Mouse (Mus musculus): Measurements from ENCODE around the gene Wee2. TPM values are rescaled to one million over a fixed set of nuclear protein-coding genes. Genes with fewer than 3 reads are reported as not detected.

Wee2 gene
- polyA plus RNA-seq (2017; shearing (Covaris generic)), result not detected

GRCm38 (mm10) chr6:40438936-40439335, at the start of gene Wee2:
TSS of gene Wee2 (plus strand) at chr6:40439088.

GRCm38 (mm10) chr6:40436047-40436483, 2.8 kb upstream of the Wee2 start, which contains the start of gene E330009J07Rik:
TSS of gene E330009J07Rik (minus strand) at chr6:40436135.

GRCm38 (mm10) chr6:40470916-40471719, 32.2 kb downstream of the Wee2 start, which contains the start of gene Ssbp1:
TSS of gene Ssbp1 (plus strand) at chr6:40471352.

GRCm38 (mm10) chr6:40490933-40491332, 52.0 kb downstream of the Wee2 start, which contains the start of gene Tas2r137:
TSS of gene Tas2r137 (plus strand) at chr6:40491233.

GRCm38 (mm10) chr6:40493229-40493628, 54.3 kb downstream of the Wee2 start, which contains the start of gene Tas2r108:
TSS of gene Tas2r108 (plus strand) at chr6:40493529.

Other genes starting within 250 kb of the Wee2 start
- gene Agk, start 113.9 kb upstream of the Wee2 start, polyA plus RNA-seq (2017; shearing (Covaris generic)), result 46.8 TPM
- gene E330009J07Rik, start 3.0 kb upstream of the Wee2 start, polyA plus RNA-seq (2017; shearing (Covaris generic)), result 6.7 TPM
- 135 TPM for gene Ssbp1, start 32.3 kb downstream of the Wee2 start, polyA plus RNA-seq (2017; shearing (Covaris generic))
- not detected for gene Tas2r137, start 52.1 kb downstream of the Wee2 start, polyA plus RNA-seq (2017; shearing (Covaris generic))
- gene Tas2r108, start 54.4 kb downstream of the Wee2 start, polyA plus RNA-seq (2017; shearing (Covaris generic)), result not detected
- gene Prss37, start 80.4 kb downstream of the Wee2 start, polyA plus RNA-seq (2017; shearing (Covaris generic)), result not detected
- gene Olfr461, start 116.0 kb downstream of the Wee2 start, polyA plus RNA-seq (2017; shearing (Covaris generic)), result not detected
- gene Olfr460, start 130.4 kb downstream of the Wee2 start, polyA plus RNA-seq (2017; shearing (Covaris generic)), result not detected
- not detected for gene Clec5a, start 146.7 kb downstream of the Wee2 start, polyA plus RNA-seq (2017; shearing (Covaris generic))
- gene Tas2r138, start 174.2 kb downstream of the Wee2 start, polyA plus RNA-seq (2017; shearing (Covaris generic)), result not detected
- 0.12 TPM for gene Mgam, start 189.7 kb downstream of the Wee2 start, polyA plus RNA-seq (2017; shearing (Covaris generic))

Data from activated CD4-positive, CD25-positive, alpha-beta regulatory T cell, adult 9 weeks (primary cell).